Mouse (Mus musculus) hindbrain, embryonic 15.5 days (tissue): ENCODE data around the gene Itgae. TPM values are rescaled to one million over a fixed set of nuclear protein-coding genes. Genes with fewer than 3 reads are reported as not detected.

Experiments
- ATAC-seq: fragments of 200-750 bp; cut with Nextera tagmentation; 2 replicates; pipeline ENCODE4 v1.8.0; 2017; ENCODE audit warnings: low read depth, moderate number of reproducible peaks, moderate TSS enrichment; ENCODE audit not compliant: low FRiP score
- H3K27ac ChIP-seq: fragments of 300-500 bp; sonication (generic); replicated peaks from 2 replicates; pipeline ENCODE4 v1.5.1; 2015; ENCODE audit warnings: mild to moderate bottlenecking, inconsistent platforms
- H3K27me3 ChIP-seq: fragments of 300-500 bp; sonication (generic); 2 replicates; pipeline ENCODE4 v1.6.1; 2015; ENCODE audit warnings: control low read depth, inconsistent platforms
- H3K36me3 ChIP-seq: fragments of 300-500 bp; sonication (generic); 2 replicates; pipeline ENCODE4 v1.6.1; 2015; ENCODE audit warnings: control low read depth, inconsistent platforms
- H3K4me1 ChIP-seq: fragments of 300-500 bp; sonication (generic); replicated peaks from 2 replicates; pipeline ENCODE4 v1.6.1; 2015; ENCODE audit warnings: control low read depth, inconsistent platforms
- H3K4me2 ChIP-seq: fragments of 300-500 bp; sonication (generic); 2 replicates; pipeline ENCODE4 v1.6.1; 2015; ENCODE audit warnings: moderate library complexity, mild to moderate bottlenecking, inconsistent platforms
- H3K4me3 ChIP-seq: fragments of 300-500 bp; sonication (generic); 2 replicates; pipeline ENCODE4 v1.5.1; 2015; ENCODE audit warnings: mild to moderate bottlenecking, inconsistent platforms
- H3K9ac ChIP-seq: fragments of 300-500 bp; sonication (generic); 2 replicates; pipeline ENCODE4 v1.6.1; 2015; ENCODE audit warnings: inconsistent platforms
- H3K9me3 ChIP-seq: fragments of 300-500 bp; sonication (generic); 2 replicates; pipeline ENCODE4 v1.6.1; 2016; ENCODE audit warnings: control low read depth, inconsistent platforms
- WGBS: fragments of 180-500 bp; shearing (Covaris S2); methylation state at CpG from one replicate; pipeline ENCODE4 v1.1.7; 2015; 5-methylcytosine and 5-hydroxymethylcytosine counted together
- polyA plus RNA-seq: library from polyadenylated mRNA; unstranded; fragments of >200 nt; fragmentation: Nextera tagmentation; extraction: Ambion mirVana; gene quantifications from 2 replicates; pipeline ENCODE4 v1.2.1, GENCODE M21; 2015

Itgae gene
- polyA plus RNA-seq = 0.22 and 0.35 TPM in 2 replicates

DNA sequence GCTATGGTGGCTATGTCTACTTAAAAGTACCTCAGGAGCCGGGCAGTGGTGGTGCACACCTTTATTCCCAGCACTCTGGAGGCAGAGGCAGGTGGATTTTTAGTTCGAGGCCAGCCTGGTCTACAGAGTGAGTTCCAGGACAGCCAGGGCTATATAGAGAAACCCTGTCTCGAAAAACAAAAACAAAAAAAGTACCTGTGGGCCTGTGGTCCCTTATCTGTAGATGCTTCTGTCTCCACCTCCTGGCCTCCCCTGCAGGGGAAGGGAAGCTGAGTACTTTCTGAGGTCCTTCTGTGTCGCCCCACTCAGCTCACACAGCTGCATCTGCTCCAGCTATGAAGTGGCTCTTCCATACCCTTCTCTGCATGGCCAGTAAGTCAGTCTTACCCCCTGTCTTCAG, at the start of gene Itgae:
TSS of gene Itgae (plus strand) at position 301 of the 400 bp plus-strand sequence.
- no peaks in the 10 kb centered on the region for H3K36me3 ChIP-seq
- H3K4me3 ChIP-seq = no peak within 1 kb of the TSS
- no peak for ATAC-seq
- no peak within 1 kb of the TSS for H3K4me2 ChIP-seq
- no peaks in the 10 kb centered on the region; the same call in 1 of the 2 replicates for H3K4me1 ChIP-seq
- WGBS = 94% methylated on average over 4 of the region's 4 CpGs
- no peak within 1 kb of the TSS for H3K27ac ChIP-seq
- no peaks in the 10 kb centered on the region for H3K27me3 ChIP-seq
- no peak within 1 kb of the TSS for H3K9ac ChIP-seq
- no peaks in the 10 kb centered on the region for H3K9me3 ChIP-seq

DNA sequence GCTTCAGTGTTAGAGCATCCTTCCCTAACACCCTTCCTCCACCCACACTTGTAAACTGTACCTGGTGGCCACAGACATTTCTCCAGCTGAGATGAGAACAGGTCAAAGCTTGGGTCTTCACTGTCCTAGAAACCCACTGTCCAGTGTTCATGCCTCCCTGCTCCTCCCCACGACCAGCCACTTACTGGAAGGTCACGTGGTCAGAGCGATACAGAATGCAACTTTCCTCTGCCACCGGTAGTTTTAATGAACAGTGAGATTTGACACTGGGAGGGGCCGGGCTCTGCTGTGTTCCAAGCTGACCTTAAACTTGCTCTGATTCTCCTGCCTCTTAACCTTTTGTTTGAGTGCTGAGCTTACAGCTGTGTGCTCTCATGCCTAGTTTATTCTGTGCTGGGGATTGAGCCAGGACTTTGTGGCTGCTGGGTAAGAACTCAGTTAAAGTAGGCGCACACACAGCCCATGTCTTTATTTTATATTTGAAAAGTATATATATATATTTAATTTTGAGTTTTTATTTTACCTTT, 46.1 kb upstream of the Itgae start:
- Histone ChIP-seq H3K9me3 (no peaks in the 10 kb centered on the region), H3K4me3 (no peak overlapping the region)
- WGBS = 67% methylated on average over 6 of the region's 6 CpGs

DNA sequence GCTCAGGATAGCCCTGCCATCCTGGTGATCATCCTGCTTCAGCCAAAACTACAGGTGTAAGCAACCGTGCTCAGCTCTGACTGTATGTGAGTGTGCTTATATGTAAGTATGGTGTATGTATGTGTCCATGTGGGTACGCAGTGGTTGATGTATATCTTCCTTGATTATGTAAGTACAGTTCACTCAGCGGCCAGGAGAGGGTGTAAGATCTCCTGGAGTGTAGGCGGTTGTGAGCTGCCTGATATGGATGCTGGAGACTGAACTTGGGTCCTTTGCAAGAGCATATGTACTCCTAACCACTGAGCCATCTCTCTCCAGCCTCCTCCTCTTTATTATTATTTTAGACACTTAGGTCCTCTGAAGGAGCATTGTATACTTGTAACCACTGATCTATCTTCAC, 45.6 kb upstream of the Itgae start:
- Histone ChIP-seq H3K4me3 (no peak overlapping the region), H3K9ac (no peak overlapping the region), H3K4me2 (no peak overlapping the region), H3K27me3 (no peaks in the 10 kb centered on the region), H3K36me3 (no peaks in the 10 kb centered on the region), H3K27ac (no peak overlapping the region), H3K4me1 (peaks cover 13% of the 10 kb centered on the region), H3K9me3 (no peaks in the 10 kb centered on the region)
- ATAC-seq = no peak
- WGBS = 75% methylated on average over 4 of the region's 4 CpGs

More for the DNA sequence above, 46.1 kb upstream of the Itgae start:
- no peak for ATAC-seq
- H3K9ac ChIP-seq = no peak overlapping the region
- H3K36me3 ChIP-seq = no peaks in the 10 kb centered on the region
- H3K4me2 ChIP-seq = no peak overlapping the region
- H3K27me3 ChIP-seq = no peaks in the 10 kb centered on the region
- H3K4me1 ChIP-seq = peaks cover 9% of the 10 kb centered on the region
- no peak overlapping the region for H3K27ac ChIP-seq

DNA sequence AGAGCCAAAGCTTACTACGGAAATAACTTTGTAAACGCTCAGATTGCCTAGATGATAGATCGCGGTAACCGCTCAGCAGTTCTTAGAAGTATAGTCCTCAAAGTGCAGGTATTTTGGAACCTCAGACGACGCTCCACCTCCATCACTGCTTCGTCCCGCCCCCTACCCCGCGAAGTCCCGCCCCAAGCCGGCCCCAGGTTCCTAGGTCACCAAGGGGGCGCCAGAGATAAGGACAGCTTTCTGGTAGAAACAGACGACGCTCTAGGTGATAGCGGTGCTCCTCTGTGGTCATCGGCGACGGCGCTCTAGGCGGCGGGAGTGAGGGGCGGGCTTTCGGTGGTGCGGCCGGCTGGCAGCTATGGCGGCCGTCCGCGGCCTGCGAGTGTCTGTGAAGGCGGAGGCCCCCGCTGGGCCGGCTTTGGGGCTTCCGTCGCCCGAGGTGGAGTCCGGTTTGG, 42.8 kb upstream of the Itgae start, which contains the start of gene Ncbp3:
TSS of gene Ncbp3 (plus strand) at position 242 of the 455 bp plus-strand sequence.
- H3K27ac ChIP-seq = peak within 1 kb of the TSS; percentile 82
- H3K4me1 ChIP-seq = peaks cover 16% of the 10 kb centered on the region
- peak; percentile 95 for ATAC-seq
- H3K4me3 ChIP-seq = peak within 1 kb of the TSS; percentile 57
- H3K36me3 ChIP-seq = peaks cover 10% of the 10 kb centered on the region
- H3K4me2 ChIP-seq = peak within 1 kb of the TSS; percentile 65
- no peaks in the 10 kb centered on the region for H3K27me3 ChIP-seq
- H3K9ac ChIP-seq = peak within 1 kb of the TSS; percentile 78
- WGBS = under 1% methylated on average over 39 of the region's 39 CpGs
- no peaks in the 10 kb centered on the region for H3K9me3 ChIP-seq

DNA sequence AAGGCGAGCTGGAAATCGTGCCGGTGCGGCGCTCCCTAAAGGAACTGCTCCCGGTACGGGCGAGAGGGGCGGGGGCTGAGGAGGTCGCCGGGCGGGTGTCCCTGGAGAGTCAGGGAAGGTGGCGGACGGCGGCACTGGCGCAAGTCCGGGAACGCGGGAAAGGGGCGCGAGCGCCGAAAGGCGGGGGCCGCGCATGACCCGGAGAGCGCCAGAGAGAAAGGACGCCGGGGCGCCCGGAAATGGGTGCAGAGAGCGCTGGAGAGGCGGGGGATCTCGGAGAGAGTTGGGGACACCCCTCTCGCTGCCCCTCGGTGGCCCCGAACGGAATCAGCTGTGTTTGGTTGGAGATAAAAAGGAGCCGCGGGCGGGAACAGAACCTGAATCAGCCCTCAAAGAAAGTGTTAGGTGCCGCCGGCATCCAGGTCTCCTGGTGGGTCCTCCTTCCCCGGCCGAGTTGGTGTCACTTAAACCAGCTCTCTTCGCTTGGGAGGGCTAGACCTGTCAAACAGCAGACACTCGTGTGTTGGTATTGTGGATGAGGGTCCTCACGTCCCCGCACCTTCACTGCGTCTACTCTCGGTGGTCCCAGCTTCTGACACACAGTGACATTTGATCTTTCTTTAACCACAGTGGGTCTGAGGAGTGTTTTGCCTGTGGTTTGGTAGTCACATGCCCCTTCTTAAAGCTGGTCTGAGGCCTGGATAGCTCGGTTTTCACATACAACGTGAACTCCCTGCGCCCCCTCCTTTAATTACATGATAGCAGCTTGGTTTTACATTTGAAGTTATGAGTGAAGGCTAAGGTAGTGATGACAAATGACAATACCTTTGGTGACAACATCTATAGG, 42.1 kb upstream of the Itgae start:
- peak overlapping the region; percentile 82 for H3K27ac ChIP-seq
- H3K4me2 ChIP-seq = peak overlapping the region; percentile 65
- H3K4me3 ChIP-seq = peak overlapping the region; percentile 57
- H3K27me3 ChIP-seq = no peaks in the 10 kb centered on the region
- peaks cover 11% of the 10 kb centered on the region for H3K36me3 ChIP-seq
- no peaks in the 10 kb centered on the region for H3K9me3 ChIP-seq
- H3K9ac ChIP-seq = peak overlapping the region; percentile 78
- 1% methylated on average over 55 of the region's 55 CpGs for WGBS
- peaks cover 16% of the 10 kb centered on the region for H3K4me1 ChIP-seq
- peak; percentile 73 for ATAC-seq

DNA sequence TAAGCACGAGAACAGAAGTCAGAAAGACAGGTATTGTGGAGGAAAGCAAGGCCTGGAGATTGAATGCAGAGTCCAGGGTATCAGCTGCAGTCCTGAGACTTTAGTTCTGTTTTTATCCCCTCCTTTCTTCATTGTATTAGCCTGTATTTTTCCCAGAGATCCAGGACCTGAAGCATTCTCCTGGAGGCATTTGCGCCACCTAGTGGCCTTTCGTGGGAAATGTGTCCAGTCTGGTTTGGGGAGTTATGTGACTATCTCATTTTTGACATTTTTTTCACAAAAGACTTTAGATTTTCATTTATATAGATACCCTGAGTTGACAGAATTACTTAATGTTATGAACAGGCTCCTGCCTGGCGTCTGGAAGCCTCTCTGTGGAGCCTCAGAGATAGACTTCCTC, 41.0 kb upstream of the Itgae start:
- H3K4me3 ChIP-seq = peak overlapping the region; percentile 57
- H3K27ac ChIP-seq = 0 out of 2 replicates have a peak overlapping the region, but pooled peaks have one; percentile 4
- no peaks in the 10 kb centered on the region for H3K9me3 ChIP-seq
- H3K36me3 ChIP-seq = peaks cover 20% of the 10 kb centered on the region
- WGBS = 3% methylated on average over 4 of the region's 4 CpGs
- H3K4me1 ChIP-seq = peaks cover 16% of the 10 kb centered on the region
- peak overlapping the region; percentile 9; the same call in 1 of the 2 replicates for H3K9ac ChIP-seq
- H3K27me3 ChIP-seq = no peaks in the 10 kb centered on the region
- ATAC-seq = no peak
- peak overlapping the region; percentile 65 for H3K4me2 ChIP-seq

DNA sequence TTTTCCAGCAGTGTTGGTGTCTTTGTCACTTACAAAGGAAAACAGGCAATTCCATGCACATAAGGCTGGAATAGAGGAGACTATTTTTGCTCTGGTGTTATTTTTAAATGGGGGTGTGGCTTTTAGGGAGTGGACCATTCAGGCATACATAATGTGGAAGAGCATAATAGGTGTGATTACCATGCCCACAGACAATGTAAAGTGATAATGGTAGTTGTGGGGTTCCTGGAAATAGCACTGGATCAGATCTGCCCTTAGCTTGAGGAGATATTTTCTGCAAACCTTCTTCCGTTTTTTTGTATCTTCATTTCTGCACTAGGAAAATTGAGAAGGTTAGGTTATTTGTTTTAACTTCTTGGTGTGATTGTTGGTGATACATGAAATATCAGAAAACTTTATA, 37.6 kb upstream of the Itgae start:
- Histone ChIP-seq H3K27me3 (no peaks in the 10 kb centered on the region), H3K4me3 (no peak overlapping the region), H3K4me1 (peaks cover 16% of the 10 kb centered on the region), H3K27ac (no peak overlapping the region), H3K9me3 (no peaks in the 10 kb centered on the region), H3K9ac (no peak overlapping the region), H3K36me3 (peaks cover 42% of the 10 kb centered on the region), H3K4me2 (no peak overlapping the region)
- no peak for ATAC-seq
- WGBS = 89% methylated on average over 1 of the region's 1 CpGs

DNA sequence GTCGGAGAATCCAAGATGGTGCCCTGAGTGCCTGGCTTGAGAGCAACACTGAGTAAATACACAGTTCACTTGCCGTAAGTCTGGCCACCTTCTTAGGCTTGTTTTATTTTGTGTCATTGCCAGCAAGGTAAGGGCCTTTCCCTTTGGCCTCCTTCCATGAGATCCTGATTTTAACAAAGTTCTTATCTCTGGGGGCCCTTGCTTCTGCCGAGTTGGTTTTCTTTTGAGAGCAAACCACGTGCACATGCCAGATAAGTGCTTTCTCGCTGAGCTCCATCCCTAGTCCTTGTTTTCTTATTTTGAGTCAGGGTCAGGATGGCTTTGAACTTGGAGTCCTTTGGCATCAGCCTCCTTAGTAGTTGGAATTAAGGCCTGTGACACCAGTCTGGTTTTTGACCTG, 32.7 kb upstream of the Itgae start:
- Histone ChIP-seq H3K9ac (no peak overlapping the region), H3K9me3 (no peaks in the 10 kb centered on the region), H3K4me2 (no peak overlapping the region), H3K27ac (no peak overlapping the region), H3K4me1 (no peaks in the 10 kb centered on the region), H3K36me3 (peaks cover 36% of the 10 kb centered on the region), H3K4me3 (no peak overlapping the region), H3K27me3 (no peaks in the 10 kb centered on the region)
- ATAC-seq = no peak
- 95% methylated on average over 5 of the region's 5 CpGs for WGBS

DNA sequence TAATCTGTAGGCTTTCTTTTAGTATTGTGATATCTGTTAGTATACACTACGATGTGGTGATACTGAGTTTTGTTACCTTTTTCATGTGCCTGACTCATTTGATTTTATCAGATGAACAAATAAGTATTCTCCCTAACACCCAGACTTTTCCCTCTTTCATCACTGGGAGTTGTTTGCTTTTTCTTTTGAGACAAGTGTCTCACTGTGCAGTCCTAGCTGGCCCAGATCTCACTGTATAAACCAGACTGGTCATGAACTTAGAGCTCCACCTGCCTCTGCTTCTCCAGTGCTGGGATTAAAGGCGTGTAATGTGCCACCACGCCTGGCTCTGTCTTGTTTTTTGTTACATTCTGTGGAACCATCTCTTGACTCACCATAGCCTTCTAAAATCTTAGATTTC, 30.8 kb upstream of the Itgae start:
- no peak for ATAC-seq
- Histone ChIP-seq H3K4me3 (no peak overlapping the region), H3K27ac (no peak overlapping the region), H3K9ac (no peak overlapping the region), H3K9me3 (no peaks in the 10 kb centered on the region), H3K4me1 (no peaks in the 10 kb centered on the region), H3K36me3 (peaks cover 25% of the 10 kb centered on the region), H3K4me2 (no peak overlapping the region), H3K27me3 (no peaks in the 10 kb centered on the region)
- WGBS = 95% methylated on average over 3 of the region's 3 CpGs

DNA sequence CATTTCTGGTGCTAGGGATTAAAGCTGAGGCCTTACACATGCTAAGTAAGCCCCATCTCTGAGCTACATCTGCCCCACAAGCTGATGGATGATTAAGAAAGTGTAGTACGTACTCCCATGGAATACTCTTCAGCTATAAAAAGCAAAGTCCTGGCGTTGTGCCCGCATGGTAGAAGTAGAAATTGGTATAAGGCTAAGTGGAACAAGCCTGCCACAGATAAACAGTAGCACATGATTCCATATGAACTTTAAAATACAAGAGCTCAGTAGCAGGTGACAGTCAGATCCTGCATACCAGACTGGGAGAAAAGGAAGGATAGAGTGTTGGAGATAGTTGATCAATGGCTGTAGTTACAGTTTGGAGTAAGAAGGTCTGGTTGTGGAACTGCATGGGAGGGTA, 29.0 kb upstream of the Itgae start:
- Histone ChIP-seq H3K9me3 (no peaks in the 10 kb centered on the region), H3K27ac (no peak overlapping the region), H3K4me2 (no peak overlapping the region), H3K9ac (no peak overlapping the region), H3K27me3 (no peaks in the 10 kb centered on the region), H3K4me1 (no peaks in the 10 kb centered on the region), H3K4me3 (no peak overlapping the region), H3K36me3 (peaks cover 16% of the 10 kb centered on the region)
- ATAC-seq = no peak
- WGBS = 92% methylated on average over 3 of the region's 3 CpGs

DNA sequence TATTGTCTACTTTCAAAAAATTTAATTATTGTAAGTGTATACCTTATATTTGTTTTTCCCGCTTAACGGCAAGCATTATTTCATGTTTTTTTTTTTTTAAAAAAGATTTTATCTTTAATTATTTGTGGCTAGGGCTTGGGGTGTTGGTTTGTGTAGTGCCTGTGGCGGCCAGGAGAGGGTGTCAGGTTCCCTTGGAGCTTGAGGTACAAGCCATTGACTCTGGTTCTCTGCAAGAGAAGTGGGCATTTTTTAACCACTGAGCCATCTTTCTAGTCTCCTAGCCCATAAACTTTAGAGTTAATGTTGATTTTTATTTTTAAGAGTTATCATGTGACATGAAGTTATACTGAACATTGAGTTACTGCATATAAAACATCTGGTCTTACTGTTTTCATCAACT, 18.5 kb upstream of the Itgae start:
- Histone ChIP-seq H3K4me1 (no peaks in the 10 kb centered on the region), H3K9ac (no peak overlapping the region), H3K27ac (no peak overlapping the region), H3K36me3 (peaks cover 77% of the 10 kb centered on the region), H3K4me3 (no peak overlapping the region), H3K9me3 (no peaks in the 10 kb centered on the region), H3K4me2 (no peak overlapping the region), H3K27me3 (no peaks in the 10 kb centered on the region)
- 93% methylated on average over 3 of the region's 3 CpGs for WGBS
- ATAC-seq = no peak

DNA sequence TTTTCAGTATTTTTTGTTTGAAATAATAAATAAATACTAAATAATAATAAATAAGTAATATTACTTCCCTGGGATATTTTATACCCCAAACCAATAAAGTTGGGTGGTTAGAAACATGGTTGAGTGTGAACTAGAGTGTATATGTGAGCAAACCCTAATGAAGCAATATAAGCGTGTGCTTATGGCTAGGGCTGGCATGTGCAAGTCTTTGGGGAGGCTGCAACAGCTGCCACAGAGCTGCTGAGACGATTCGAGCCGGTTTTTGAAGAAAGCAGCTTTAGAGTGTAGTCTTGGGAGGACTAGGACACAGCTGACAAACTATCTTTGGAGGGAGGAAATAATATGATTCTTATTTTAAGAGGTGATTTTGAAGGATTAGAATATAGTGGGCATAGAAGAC, 14.1 kb upstream of the Itgae start:
- Histone ChIP-seq H3K4me3 (no peak overlapping the region), H3K36me3 (peaks cover 76% of the 10 kb centered on the region), H3K4me2 (no peak overlapping the region), H3K27ac (no peak overlapping the region), H3K4me1 (no peaks in the 10 kb centered on the region), H3K9me3 (no peaks in the 10 kb centered on the region), H3K9ac (no peak overlapping the region), H3K27me3 (no peaks in the 10 kb centered on the region)
- ATAC-seq = no peak
- 83% methylated on average over 4 of the region's 4 CpGs for WGBS
